Mouse (Mus musculus): ENCODE results near the gene Ankrd13a.

GRCm38 (mm10) chr5:114783405-114784163 lies 9.1 kb downstream of the Ankrd13a start:
- TF ChIP-seq USF2 (IDR thresholded peaks at IDR 0.05; ENCODE audit: borderline replicate concordance in 1 of 2, insufficient read depth in 1 of 2, low read depth in 1 of 2, low read length in 2 of 2): 0 out of 4 replicates have a peak, but pooled peaks of 1 of the 2 experiments have one; percentile 24
- TF ChIP-seq JUND (IDR thresholded peaks at IDR 0.05; ENCODE audit: low read depth, low read length): no peak
- TF ChIP-seq RCOR1 (IDR thresholded peaks at IDR 0.05; ENCODE audit: low read depth, low read length): no peak
- TF ChIP-seq EP300 (IDR thresholded peaks at IDR 0.05; ENCODE audit: low read depth in 1 of 2, low read length in 2 of 2): peak; percentile 59 to 84

All from MEL (cell line).